Mouse (Mus musculus) lung, postnatal 25 days (tissue): ENCODE results near the gene Elf2.
A peak's percentile ranks its signal among the peaks of the same experiment; 100 is the strongest.
"Not testable (repeated sequence)": the region's sequence is repeated elsewhere in the genome, so short reads cannot be mapped to it uniquely, and the experiment has no call there.

Experiments used
- DNase-seq: peaks from one replicate; pipeline ENCODE4 v3.0.0; 2022; ENCODE audit warnings: low spot score

Gene Elf2

DNA sequence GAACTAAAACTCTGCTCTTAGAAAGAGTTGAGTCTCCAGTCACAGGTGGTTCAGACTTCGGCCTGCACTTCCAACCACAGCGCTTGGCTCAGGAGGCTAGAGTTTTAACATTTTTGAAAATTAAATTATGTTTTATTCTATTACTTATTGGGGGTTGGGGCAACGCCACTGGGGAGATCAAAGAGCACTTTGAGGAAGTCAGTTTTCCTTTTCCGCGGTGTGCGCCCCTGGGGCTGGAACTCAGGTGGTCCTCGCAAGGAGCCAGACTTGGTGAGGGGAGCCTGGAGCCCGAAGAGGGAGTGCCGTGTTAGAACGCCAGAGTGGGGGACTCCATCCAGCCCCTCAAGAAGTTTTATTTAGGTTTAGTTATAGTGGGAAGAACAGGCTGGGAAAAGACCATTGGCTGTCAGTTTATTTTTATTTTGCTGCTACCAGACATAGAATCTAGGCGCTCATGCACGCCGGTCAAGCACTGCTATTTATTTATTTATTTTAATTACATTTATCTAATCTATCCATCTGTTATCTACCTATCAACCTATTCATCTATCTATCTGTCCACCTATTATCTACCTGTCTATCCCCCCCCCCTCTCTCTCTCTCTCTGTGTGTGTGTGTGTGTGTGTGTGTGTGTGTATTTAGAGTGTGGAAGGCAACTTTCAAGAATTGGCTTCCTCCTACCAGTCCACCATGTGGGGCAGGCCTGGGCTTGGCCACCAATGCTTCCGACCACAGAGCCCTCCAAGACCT, 19.3 kb upstream of the Elf2 start:
- DNase-seq: no peak

DNA sequence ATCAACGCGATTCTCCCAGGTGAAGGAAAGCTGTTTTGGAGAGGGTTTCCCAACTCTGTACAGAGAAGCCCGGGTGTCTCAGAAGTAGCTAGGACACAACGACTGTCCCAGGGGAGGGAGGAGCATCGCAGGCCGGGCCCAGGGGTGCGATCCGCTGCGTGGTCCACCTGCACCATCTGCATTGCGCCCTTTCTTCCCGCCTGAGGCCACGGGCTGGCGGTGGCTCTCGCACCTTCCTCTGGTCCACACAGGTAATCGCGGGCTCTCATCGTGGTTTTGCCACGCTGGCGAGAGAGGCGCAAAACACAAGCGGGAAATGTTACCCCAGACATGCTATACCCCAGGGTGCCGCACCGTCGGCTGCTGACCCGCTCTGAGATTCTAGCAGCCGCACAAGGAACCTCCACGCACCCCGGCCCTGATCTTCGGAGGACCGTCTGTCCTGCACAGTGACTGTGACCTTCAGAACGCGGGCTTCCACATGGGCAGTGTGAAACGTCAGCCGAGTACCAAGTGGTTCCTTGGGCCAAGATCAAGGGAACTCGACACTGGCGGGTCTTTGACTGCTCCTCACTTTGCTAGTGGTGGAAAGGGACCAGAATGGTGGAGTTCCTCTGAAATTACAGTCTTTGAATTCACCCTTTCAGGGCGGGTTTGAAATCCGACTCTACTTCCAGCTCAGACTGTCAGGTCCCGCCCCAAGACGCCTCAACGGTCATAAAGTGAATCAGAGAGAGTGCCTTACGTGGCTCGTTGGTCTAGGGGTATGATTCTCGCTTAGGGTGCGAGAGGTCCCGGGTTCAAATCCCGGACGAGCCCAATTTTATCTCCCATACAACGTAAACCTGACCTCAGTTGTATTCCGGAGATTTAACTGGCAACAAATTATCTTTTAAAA, 18.4 kb upstream of the Elf2 start:
- DNase-seq: peak; percentile 74

DNA sequence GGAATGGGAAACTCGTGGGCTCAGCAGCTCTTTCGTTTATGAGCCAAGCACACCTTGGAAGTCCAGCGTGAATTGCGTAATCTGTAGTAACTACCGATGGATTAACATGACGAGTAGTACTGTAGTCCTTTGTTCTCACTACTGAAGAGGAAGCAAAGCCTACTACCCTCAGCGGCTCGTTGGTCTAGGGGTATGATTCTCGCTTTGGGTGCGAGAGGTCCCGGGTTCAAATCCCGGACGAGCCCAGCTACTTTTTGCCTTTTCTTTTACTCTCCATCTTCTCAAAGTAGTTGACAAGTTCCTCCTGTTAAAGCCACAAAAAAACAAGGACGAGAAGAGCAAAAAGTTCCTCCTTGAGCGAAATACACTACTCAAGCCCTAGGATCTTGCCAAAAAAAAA, 17.7 kb upstream of the Elf2 start:
- peak; percentile 77 for DNase-seq

DNA sequence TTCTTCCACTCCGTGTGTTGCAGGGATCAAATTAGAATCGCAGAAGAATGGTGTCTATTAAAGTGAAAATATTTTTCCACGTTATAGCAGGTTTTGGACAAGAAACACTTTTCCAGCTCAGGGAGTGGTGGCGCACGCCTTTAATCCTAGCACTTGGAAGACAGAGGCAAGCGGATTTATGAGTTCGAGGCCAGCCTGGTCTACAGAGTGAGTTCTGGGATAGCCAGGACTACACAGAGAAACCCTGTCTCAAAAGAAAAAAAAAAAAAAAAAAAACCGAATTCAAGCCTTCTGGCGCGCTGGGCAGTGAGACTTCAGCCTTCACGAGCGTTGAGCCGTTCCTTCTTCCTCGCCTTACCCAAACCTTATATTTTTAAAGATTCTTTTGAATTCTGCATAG, 17.2 kb upstream of the Elf2 start:
- DNase-seq: no peak

DNA sequence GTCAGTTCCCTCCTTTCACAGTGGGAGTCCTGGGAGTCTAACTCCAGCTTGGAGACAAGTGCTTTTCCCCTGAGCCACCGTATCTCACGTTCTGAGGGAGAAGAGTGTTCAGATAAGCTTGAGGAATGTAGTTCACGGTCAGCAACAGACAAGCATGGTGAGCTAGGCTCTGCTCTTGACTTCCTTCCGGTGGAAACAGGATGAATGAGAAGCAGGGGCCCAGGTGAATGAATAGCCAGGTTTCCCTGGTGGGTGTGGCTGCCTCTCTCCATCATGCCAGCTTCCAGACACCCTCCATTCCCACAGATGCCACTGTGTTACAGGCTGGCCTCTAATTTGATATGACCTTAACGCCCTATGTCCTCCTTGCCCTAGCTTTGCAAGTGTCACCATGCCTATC, 16.6 kb upstream of the Elf2 start:
- no peak for DNase-seq

DNA sequence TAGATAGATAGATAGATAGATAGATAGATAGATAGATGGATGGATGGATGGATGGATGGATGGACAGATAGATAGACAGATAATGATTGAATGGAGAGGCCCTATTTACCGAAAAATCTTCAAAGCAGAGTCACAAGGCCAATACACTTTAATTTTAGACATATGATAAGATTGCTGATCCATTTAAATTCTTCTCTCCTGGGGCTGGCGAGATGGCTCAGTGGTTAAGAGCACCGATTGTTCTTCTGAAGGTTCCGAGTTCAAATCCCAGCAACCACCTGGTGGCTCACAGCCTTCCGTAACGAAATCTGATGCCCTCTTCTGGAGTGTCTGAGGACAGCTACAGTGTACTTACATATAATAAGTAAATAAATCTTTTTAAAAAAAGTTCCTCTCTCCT, 14.5 kb upstream of the Elf2 start:
- DNase-seq: not testable (repeated sequence)

DNA sequence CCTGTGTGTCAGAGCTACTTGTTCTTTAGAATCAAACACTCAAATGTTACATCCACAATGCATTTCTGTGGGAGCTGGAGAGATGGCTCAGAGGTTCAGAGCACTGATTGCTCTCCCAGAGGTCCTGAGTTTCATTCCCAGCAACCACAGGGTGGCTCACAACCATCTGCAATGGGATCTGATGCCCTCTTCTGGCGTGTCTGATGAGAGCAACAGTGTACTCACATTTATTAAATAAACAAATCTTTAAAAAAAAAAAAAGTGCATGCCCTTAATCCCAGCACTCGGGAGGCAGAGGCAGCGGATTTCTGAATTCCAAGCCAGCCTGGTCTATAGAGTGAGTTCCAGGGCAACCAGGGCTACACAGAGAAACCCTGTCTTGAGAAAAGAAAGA, 13.6 kb upstream of the Elf2 start:
- DNase-seq: no peak

DNA sequence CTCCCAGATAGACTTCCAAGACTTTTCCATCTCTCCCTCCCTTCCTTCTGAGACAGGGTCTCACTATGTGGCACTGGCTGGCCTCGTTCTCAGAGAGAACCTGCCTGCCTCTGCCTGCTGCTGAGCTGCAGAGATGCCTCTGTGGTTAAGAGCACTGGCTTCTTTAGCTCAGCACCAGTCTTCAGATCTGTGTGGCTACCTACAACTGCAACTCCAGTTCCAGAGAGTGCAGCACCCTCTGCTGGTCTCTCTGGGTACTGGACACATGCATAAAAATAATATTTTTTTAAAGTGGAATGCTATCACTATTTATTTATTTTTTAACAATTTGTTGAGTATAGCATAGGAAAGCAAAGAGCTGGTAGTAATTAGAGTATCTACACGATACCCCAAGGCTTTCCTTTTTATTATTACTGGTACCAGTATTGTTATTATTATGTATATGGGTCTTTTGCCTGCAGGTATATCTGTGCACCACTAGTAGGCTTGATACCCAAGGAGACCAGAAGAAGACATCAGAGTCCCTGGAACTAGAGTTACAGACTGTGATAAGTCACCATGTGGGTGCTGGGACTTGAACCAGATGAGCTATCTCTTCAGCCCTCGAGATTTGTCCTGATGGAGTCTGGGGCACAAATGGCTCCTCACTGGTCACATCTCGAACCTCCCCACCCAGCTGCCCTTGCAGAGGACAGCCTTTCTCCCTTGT, 13.0 kb upstream of the Elf2 start:
- peak; percentile 65 for DNase-seq

DNA sequence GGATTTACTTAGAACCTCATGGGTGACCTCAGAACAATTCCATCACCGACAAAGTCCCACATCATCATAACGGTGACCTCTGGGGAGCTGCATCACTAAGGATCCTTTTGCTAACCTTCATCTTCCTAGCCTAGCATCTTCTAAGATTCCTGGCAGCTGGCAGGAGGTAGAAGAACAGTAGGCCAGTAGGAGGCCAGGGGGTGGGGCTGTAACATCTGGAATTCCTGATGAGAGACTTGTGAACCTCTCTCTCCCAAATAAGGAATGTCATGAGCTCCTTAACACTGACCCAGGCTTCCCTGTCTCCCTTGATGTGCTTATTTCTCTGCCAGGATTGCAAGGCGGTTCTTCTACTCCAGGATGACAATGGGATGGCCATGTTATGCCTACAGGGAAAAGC, 10.3 kb upstream of the Elf2 start:
- DNase-seq: no peak

DNA sequence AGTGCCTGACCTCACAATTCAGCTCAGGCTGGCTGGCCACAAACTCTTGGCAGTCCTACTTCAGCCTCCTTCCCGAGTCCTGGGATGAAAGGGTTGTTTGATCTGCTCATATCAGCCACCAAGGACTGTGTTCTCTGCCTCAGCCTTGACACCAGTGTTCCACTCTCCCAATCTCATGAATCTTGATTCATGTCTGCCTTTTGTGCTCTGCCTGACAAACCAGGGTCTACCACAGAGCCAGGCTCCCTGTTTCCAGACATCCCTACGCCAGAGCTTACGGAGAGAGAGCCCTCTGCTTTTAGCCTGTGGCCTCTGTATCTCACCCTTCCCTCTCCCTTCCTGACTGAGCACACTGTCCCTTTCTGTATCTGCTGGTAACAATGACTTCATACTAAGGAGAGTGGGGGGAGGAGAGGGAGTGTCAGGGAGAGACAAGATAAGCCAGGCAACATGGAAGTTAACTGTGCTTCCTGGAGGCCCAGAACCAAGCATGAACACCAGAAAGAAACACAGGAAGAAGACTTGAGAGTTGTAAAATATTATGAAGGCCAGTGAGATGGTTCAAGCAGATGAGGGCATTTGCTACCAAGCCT, 8.3 kb upstream of the Elf2 start:
- no peak for DNase-seq

DNA sequence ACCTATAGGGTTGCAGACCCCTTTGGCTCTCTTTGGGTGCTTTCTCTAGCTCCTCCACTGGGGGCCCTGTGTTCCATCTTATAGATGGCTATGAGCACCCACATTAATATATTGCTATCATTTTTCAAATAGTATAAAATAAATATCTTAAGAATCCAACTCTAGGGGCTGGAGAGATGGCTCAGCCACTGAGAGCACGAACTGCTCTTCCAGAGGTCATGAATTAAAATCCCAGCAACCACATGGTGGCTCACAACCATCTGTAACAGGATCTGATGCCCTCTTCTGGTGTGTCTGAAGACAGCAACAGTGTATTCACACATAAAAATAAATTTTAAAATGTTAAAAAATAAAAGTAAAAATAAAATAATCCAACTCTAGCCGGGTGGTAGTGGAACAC, 4.6 kb upstream of the Elf2 start:
- not testable (repeated sequence) for DNase-seq

DNA sequence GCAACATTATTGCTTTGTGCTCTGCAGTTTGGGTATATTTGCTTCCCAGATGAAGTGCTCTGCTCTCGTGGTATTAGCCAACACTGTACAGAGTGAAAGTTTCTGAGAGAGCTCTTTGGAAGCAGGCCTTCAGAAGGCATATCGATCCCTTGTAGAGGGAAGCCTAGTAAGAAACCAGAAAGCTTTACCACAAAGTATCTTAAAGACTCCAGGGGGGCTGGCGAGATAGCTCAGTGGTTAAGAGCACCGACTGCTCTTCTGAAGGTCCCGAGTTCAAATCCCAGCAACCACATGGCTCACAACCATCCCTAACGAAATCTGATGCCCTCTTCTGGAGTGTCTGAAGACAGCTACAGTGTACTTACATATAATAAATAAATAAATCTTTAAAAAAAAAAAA, 3.7 kb upstream of the Elf2 start:
- DNase-seq: not testable (repeated sequence)

DNA sequence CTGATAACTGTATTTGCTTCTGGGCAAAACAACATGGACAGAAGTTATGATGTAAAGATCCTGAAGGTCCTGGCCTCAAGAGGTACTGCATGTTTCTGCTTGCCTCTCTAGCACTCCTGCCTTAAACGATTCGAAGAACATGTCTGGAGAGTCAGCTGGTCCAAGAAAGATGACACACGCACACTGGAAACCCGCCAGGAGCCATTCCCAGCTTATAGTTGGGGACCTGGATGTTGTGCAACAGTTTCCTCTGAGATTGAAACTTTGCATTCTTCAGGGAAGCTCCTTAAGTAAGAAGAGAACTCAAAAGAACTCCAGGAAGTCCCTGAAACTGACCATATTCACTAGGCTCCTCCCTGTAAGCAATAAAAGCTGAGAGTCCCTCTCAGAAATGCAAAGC, 2.8 kb upstream of the Elf2 start:
- DNase-seq: no peak

DNA sequence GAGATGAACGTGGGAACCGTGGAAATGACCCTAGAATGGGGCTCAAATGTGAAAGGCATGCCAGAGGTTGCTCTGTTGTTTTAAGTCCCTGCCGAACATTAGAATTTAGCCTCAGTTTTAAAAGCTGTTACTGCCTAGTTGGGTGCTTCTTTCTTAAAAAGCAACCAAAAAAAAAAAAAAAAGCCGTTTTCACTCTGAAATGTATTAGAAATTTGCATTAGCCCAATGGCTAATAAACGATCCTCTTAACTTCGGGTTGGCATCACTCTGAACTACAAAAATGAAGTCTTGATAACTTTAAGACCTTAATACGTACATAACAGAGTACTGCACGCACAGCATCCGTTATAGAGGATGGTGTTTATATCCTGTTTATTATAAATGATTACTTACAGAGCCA, 1.7 kb upstream of the Elf2 start:
- no peak for DNase-seq

DNA sequence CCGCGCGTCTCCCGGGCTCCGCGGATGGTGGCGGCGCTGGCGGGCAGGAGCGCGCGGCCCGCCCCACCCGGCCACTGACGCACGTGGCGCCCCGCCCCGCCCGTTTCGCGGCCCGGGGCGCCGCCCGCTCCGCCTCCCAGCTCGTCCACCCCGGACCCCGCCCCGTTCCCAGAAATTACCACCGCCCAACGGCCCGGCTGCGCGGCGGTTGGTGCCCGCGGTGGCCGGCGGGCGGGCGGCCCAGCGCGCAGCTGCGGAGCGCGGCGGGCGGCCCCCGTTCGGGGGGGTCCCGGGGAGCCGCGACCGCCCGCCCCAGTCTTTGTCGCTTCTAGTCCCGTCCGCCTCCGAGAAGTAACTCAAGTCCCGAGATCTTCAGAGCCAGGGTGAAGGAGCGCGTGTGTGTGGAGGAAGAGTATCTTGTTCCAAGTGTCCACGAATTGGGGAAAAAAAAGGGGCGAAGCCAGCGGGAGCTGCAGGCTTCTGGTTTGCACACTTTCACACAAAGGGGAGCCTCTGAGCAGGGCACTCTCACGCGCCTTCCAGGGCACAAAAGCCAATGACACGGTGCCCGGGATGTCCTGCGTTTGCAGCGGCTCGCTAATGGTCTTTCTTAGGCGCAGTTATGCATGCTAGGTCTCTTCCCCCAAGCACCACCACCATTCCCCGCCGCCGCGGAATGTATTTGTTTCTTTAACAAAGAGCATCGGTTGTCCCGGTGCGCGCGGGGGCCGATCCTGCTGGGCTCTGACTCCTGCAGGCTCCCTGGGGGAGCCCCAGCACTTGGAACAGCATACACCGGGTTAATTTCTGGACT, 1.0 kb upstream of the Elf2 start:
- DNase-seq: peak; percentile 91

DNA sequence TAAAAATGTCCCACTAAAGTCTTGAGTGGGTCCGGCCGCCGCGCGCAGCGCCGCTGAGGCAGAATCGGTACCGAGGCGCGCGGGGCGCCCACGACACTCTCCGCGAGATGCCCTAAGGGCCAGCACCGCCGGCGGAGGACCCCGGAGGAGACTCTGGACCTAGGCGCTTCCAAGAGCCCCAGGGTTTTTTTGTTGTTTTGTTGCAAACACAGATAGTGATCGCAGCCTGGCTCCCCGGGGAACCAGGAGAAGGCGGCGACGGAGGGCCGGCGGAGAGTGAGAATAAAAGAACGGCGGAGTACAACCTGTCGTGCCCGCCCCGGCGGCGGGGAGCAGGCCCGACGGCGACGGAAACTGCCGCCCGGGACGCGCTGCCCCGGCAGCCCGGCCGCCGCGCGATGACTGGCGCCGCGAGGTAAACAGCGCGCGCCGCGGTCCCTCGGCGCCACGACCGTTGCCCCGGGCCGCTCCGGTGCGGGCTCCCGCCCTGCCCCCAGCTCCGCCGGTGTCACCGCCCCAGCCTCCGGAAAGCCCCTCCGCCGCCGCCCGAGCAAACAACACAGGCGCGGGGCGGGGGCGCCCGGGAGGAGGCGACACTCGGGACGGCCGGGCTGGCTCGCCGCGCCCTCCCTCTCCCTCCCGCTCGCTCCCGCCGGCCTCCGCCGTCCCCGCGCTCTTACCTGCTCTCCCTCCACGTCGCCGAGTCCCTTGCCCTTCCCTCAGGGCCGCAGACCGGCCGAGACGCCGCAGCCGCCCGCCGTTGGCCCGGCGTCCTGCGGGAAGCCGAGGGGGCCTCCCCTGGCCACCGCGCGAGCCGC, 520 bp downstream of the Elf2 start:
- peak; percentile 28 for DNase-seq

DNA sequence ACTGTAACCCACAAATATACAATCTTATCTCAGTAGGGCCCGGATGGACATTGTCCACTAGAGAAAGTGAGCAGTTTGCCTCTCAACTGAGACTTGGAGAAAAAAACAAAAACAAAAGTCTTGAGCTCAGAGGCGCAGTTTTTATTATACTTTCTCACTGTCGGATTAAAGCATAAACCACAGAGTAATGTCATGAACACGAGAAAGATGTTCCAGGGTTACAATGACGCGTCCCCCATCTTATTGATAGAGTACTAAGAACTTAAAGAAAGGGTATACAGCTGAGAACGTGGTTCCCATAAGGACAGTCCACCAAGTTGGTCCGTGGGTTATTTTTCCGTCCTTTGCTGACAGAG, 1.1 kb downstream of the Elf2 start:
- DNase-seq: no peak

DNA sequence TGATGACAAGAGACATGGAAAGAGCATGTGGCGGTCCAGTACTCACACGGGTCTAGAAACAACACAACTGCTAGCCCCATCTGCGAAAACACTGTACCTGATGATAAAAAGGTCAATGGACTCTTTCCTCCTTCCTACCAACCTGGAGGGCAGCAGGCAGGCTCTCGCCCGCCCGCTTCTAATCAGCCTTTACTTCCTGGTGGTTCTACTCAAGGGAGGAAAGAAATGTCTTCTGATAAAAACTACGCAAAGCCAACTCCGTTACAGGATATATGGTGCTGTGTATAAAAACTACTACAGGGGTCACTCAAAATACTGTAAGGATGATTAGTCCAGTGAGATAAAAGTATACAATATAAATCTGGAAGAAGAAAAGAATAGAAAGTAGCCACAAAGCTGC, 5.1 kb downstream of the Elf2 start:
- DNase-seq: no peak

DNA sequence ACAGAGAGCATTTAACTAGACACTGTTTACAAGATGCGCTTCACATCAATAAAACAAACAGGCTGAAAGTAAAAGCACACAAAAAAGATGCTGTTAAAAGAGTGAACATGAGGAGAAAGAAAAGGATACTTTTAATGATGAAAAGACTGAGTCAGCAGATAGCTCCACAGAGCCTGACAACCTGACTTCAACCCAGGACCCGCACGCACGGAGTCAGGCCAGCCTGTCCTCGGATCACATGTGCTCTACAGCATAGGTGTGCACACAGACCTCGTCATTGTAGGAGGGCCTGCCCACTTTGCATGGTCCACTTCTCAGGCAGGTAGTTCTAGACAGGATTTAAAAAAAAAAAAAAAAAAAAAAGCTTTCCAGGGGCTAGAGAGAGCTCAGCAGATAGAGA, 6.5 kb downstream of the Elf2 start:
- no peak for DNase-seq

DNA sequence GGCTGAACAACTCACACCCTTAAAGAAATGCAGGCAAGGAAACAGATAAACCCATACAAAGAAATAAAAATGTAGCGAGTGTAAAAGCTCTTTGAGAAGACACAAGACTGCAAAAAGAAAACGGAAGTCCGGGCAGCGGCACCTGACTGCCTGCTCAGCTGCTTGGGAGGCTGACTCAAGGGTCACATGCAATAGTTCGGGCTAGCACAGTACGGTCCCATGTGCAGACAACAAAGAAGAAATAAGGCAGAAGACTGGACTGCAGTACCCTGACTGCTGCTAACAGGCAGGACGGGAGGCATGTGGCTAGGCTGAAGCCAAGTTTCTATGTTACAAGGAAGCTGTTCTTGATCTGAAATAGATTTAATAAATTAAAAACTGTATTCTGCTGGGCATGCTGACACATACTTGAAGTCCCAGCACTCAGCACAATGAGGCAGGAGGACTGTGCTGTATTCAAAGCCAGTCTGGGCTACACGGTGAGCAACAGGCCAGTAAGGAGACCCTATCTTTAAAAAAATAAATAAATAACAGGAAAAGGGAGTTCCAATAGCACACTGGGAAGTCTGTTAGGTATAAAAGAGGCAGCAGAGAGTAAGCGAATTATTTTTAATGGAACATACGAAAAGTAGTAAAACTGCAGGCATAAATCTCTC, 7.1 kb downstream of the Elf2 start:
- peak; percentile 62 for DNase-seq
